Mouse (Mus musculus): ENCODE measurements at regions not wholly inside any gene's neighbourhood (a gene's known extent, or its start where the extent isn't known, plus 50 kb on each side); places are given as distances from the start of the nearest gene placed in this dataset.

GRCm38 (mm10) chr12:13122282-13122681 is 126.7 kb downstream of the Ddx1 start:
- TF ChIP-seq CTCF (IDR thresholded peaks at IDR 0.05 in 2 of 3, conservative IDR thresholded peaks at IDR 0.05 in 1 of 3; ENCODE audit: control insufficient read depth in 1 of 3, insufficient read depth in 1 of 3, low read depth in 2 of 3, low read length in 3 of 3, poor library complexity in 1 of 3, severe bottlenecking in 1 of 3) (no peak), MAFK (IDR thresholded peaks at IDR 0.05; ENCODE audit: borderline replicate concordance, low read depth, low read length) (no peak), JUND (IDR thresholded peaks at IDR 0.05; ENCODE audit: low read depth, low read length) (no peak), MYB (IDR thresholded peaks at IDR 0.05; ENCODE audit: low read depth, low read length) (no peak), EP300 (IDR thresholded peaks at IDR 0.05; ENCODE audit: low read depth in 1 of 2, low read length in 2 of 2) (no peak)

All from MEL (cell line).